Mouse (Mus musculus) v-Abl transformed pro-B cells (cell line): ENCODE data around the gene Taldo1.
"Not testable (repeated sequence)": the region's sequence is repeated elsewhere in the genome, so short reads cannot be mapped to it uniquely, and the experiment has no call there.

Experiments used
- in situ Hi-C, 2 experiments: fragments of 400-800 bp; cut with MboI; formaldehyde crosslinking; loops; one replicate each; pipeline ENCODE4 v1.15.1; 2025; ENCODE audit not compliant: unreplicated experiment in 2 of 2

Taldo1 gene

GRCm38 (mm10) chr7:141381068-141381835 is 10.7 kb upstream of the Taldo1 start:
- in situ Hi-C loops = no loop called here

- in situ Hi-C loops = no loop called here
Measured at GRCm38 (mm10) chr7:141387807-141388486, 4.1 kb upstream of the Taldo1 start.

GRCm38 (mm10) chr7:141388487-141389109 is 3.4 kb upstream of the Taldo1 start:
- in situ Hi-C loops = no loop called here

GRCm38 (mm10) chr7:141390326-141391259 is 1.4 kb upstream of the Taldo1 start:
- in situ Hi-C loops = no loop called here

- in situ Hi-C loops = no loop called here
Measured at GRCm38 (mm10) chr7:141392552-141393222, 688 bp downstream of the Taldo1 start.

GRCm38 (mm10) chr7:141394158-141394557 is 2.2 kb downstream of the Taldo1 start:
- in situ Hi-C loops = no loop called here

- in situ Hi-C loops = no loop called here
Measured at GRCm38 (mm10) chr7:141394771-141395170, 2.8 kb downstream of the Taldo1 start.

GRCm38 (mm10) chr7:141395348-141395747 is 3.3 kb downstream of the Taldo1 start:
- in situ Hi-C loops = no loop called here

GRCm38 (mm10) chr7:141403305-141403704 is 11.3 kb downstream of the Taldo1 start:
- in situ Hi-C loops = no loop called here

GRCm38 (mm10) chr7:141405466-141405865 is 13.5 kb downstream of the Taldo1 start:
- in situ Hi-C loops = no loop called here

GRCm38 (mm10) chr7:141407670-141408069 is 15.7 kb downstream of the Taldo1 start:
- in situ Hi-C loops = not testable (repeated sequence)

GRCm38 (mm10) chr7:141408833-141409232 is 16.8 kb downstream of the Taldo1 start:
- in situ Hi-C loops = no loop called here

GRCm38 (mm10) chr7:141410631-141411030 is 18.6 kb downstream of the Taldo1 start:
- in situ Hi-C loops = loop anchor here (5.0 kb wide), 3 partner anchors 42 to 117 kb away; partner anchors contain the start of gene Pnpla2 (in 1 of the 2)

- in situ Hi-C loops = loop anchor here (5.0 kb wide), 3 partner anchors 41 to 116 kb away; partner anchors contain the start of gene Pnpla2 (in 1 of the 2)
Measured at GRCm38 (mm10) chr7:141411667-141412066, 19.7 kb downstream of the Taldo1 start.

- in situ Hi-C loops = loop anchor here (5.0 kb wide), 3 partner anchors 39 to 114 kb away; partner anchors contain the start of gene Pnpla2 (in 1 of the 2)
Measured at GRCm38 (mm10) chr7:141413331-141413730, 21.3 kb downstream of the Taldo1 start.

- in situ Hi-C loops = loop anchor here (5.0 kb wide), 3 partner anchors 38 to 113 kb away; partner anchors contain the start of gene Pnpla2 (in 1 of the 2)
Measured at GRCm38 (mm10) chr7:141413809-141414584, 22.0 kb downstream of the Taldo1 start, which contains the start of gene Gatd1. Gene Gatd1 (minus strand): TSS chr7:141414136.

- in situ Hi-C loops = no loop called here
Measured at GRCm38 (mm10) chr7:141416144-141416841, 24.3 kb downstream of the Taldo1 start.
